Mouse (Mus musculus) neural tube, embryonic 12.5 days (tissue): ENCODE data around the gene Fgl2. TPM values are rescaled to one million over a fixed set of nuclear protein-coding genes. Genes with fewer than 3 reads are reported as not detected.

Source experiments
- ATAC-seq: fragments of 200-750 bp; cut with Nextera tagmentation; 2 replicates; pipeline ENCODE4 v1.8.0; 2017; ENCODE audit warnings: low read depth, mild to moderate bottlenecking, moderate TSS enrichment, moderate library complexity; ENCODE audit not compliant: low FRiP score
- H3K27ac ChIP-seq: fragments of 300-500 bp; sonication (generic); 2 replicates; pipeline ENCODE4 v1.5.1; 2016
- H3K27me3 ChIP-seq: fragments of 300-500 bp; sonication (generic); replicated peaks from 2 replicates; pipeline ENCODE4 v1.6.1; 2016; ENCODE audit warnings: mild to moderate bottlenecking
- H3K36me3 ChIP-seq: fragments of 300-500 bp; sonication (generic); 2 replicates; pipeline ENCODE4 v1.6.1; 2016; ENCODE audit warnings: mild to moderate bottlenecking
- H3K4me1 ChIP-seq: fragments of 300-500 bp; sonication (generic); 2 replicates; pipeline ENCODE4 v1.6.1; 2016
- H3K4me2 ChIP-seq: fragments of 300-500 bp; sonication (generic); replicated peaks from 2 replicates; pipeline ENCODE4 v1.6.1; 2016; ENCODE audit warnings: mild to moderate bottlenecking
- H3K4me3 ChIP-seq: fragments of 300-500 bp; sonication (generic); 2 replicates; pipeline ENCODE4 v1.5.1; 2016
- H3K9ac ChIP-seq: fragments of 300-500 bp; sonication (generic); 2 replicates; pipeline ENCODE4 v1.6.1; 2016; ENCODE audit warnings: mild to moderate bottlenecking
- H3K9me3 ChIP-seq: fragments of 300-500 bp; sonication (generic); 2 replicates; pipeline ENCODE4 v1.6.1; 2016; ENCODE audit warnings: mild to moderate bottlenecking
- WGBS: fragments of 180-500 bp; shearing (Covaris S2); methylation state at CpG from one replicate; pipeline ENCODE4 v1.1.7; 2016; 5-methylcytosine and 5-hydroxymethylcytosine counted together
- polyA plus RNA-seq: library from polyadenylated mRNA; unstranded; fragments of >200 nt; fragmentation: Nextera tagmentation; extraction: Ambion mirVana; gene quantifications from 2 replicates; pipeline ENCODE4 v1.2.1, GENCODE M21; 2016

The Fgl2 gene
- polyA plus RNA-seq, 1 experiment from 2014 or later: 3.5 TPM

GRCm38 (mm10) chr5:21387340-21387739, 14.9 kb downstream of the Fgl2 start:
- no peak for ATAC-seq

GRCm38 (mm10) chr5:21388855-21389254, 16.4 kb downstream of the Fgl2 start:
- Histone ChIP-seq H3K27me3 (no peaks in the 10 kb centered on the region), H3K9ac (no peak overlapping the region), H3K4me2 (no peak overlapping the region), H3K4me1 (no peaks in the 10 kb centered on the region), H3K36me3 (no peaks in the 10 kb centered on the region), H3K9me3 (no peaks in the 10 kb centered on the region), H3K4me3 (no peak overlapping the region), H3K27ac (no peak overlapping the region)
- no peak for ATAC-seq
- WGBS: 80% methylated on average over 4 of the region's 4 CpGs

More at GRCm38 (mm10) chr5:21387340-21387739, 14.9 kb downstream of the Fgl2 start:
- H3K4me1 ChIP-seq: no peaks in the 10 kb centered on the region
- H3K9me3 ChIP-seq: no peaks in the 10 kb centered on the region
- no peak overlapping the region for H3K4me3 ChIP-seq
- no peaks in the 10 kb centered on the region for H3K27me3 ChIP-seq
- H3K9ac ChIP-seq: no peak overlapping the region
- no peaks in the 10 kb centered on the region for H3K36me3 ChIP-seq
- H3K27ac ChIP-seq: no peak overlapping the region
- no peak overlapping the region for H3K4me2 ChIP-seq

- no peak overlapping the region for H3K9ac ChIP-seq
- no peaks in the 10 kb centered on the region for H3K9me3 ChIP-seq
- H3K27me3 ChIP-seq: no peaks in the 10 kb centered on the region
- H3K4me1 ChIP-seq: no peaks in the 10 kb centered on the region
- no peak overlapping the region for H3K27ac ChIP-seq
- peak; percentile 17; the same call in 1 of the 2 replicates for ATAC-seq
- no peak overlapping the region for H3K4me2 ChIP-seq
- 50% methylated on average over 13 of the region's 13 CpGs for WGBS
- H3K4me3 ChIP-seq: no peak overlapping the region
- no peaks in the 10 kb centered on the region for H3K36me3 ChIP-seq
These were observed 19.4 kb downstream of the Fgl2 start for GRCm38 (mm10) chr5:21391616-21392384.

GRCm38 (mm10) chr5:21394562-21394961, 22.1 kb downstream of the Fgl2 start:
- Histone ChIP-seq H3K27ac (no peak overlapping the region), H3K27me3 (no peaks in the 10 kb centered on the region), H3K4me1 (no peaks in the 10 kb centered on the region), H3K9ac (no peak overlapping the region), H3K4me3 (no peak overlapping the region), H3K36me3 (no peaks in the 10 kb centered on the region), H3K4me2 (no peak overlapping the region), H3K9me3 (no peaks in the 10 kb centered on the region)
- no peak for ATAC-seq
- WGBS: 92% methylated on average over 2 of the region's 2 CpGs

- Histone ChIP-seq H3K4me1 (no peaks in the 10 kb centered on the region), H3K4me2 (no peak overlapping the region), H3K27me3 (no peaks in the 10 kb centered on the region), H3K9me3 (no peaks in the 10 kb centered on the region), H3K36me3 (no peaks in the 10 kb centered on the region), H3K27ac (no peak overlapping the region), H3K9ac (no peak overlapping the region), H3K4me3 (no peak overlapping the region)
- ATAC-seq: no peak
- WGBS: 56% methylated on average over 7 of the region's 7 CpGs
These were observed 22.9 kb downstream of the Fgl2 start for GRCm38 (mm10) chr5:21395205-21395840.

- WGBS: 96% methylated on average over 5 of the region's 5 CpGs
- no peak overlapping the region for H3K9ac ChIP-seq
- H3K4me3 ChIP-seq: no peak overlapping the region
- no peak for ATAC-seq
- H3K27me3 ChIP-seq: no peaks in the 10 kb centered on the region
- no peaks in the 10 kb centered on the region for H3K9me3 ChIP-seq
- H3K27ac ChIP-seq: no peak overlapping the region
- no peak overlapping the region for H3K4me2 ChIP-seq
- H3K4me1 ChIP-seq: no peaks in the 10 kb centered on the region
- no peaks in the 10 kb centered on the region for H3K36me3 ChIP-seq
These were observed 38.8 kb downstream of the Fgl2 start for GRCm38 (mm10) chr5:21411261-21411666.

GRCm38 (mm10) chr5:21412056-21412455, 39.6 kb downstream of the Fgl2 start:
- no peaks in the 10 kb centered on the region for H3K9me3 ChIP-seq
- no peak for ATAC-seq
- H3K4me1 ChIP-seq: no peaks in the 10 kb centered on the region
- no peak overlapping the region for H3K4me3 ChIP-seq
- H3K4me2 ChIP-seq: no peak overlapping the region
- 86% methylated on average over 5 of the region's 5 CpGs for WGBS
- H3K27ac ChIP-seq: no peak overlapping the region
- no peaks in the 10 kb centered on the region for H3K27me3 ChIP-seq
- H3K36me3 ChIP-seq: no peaks in the 10 kb centered on the region
- no peak overlapping the region for H3K9ac ChIP-seq

GRCm38 (mm10) chr5:21413322-21413721, 40.9 kb downstream of the Fgl2 start:
- no peak overlapping the region for H3K9ac ChIP-seq
- no peak overlapping the region for H3K4me3 ChIP-seq
- H3K4me1 ChIP-seq: no peaks in the 10 kb centered on the region
- no peak for ATAC-seq
- 90% methylated on average over 3 of the region's 3 CpGs for WGBS
- no peak overlapping the region for H3K27ac ChIP-seq
- no peaks in the 10 kb centered on the region for H3K36me3 ChIP-seq
- H3K27me3 ChIP-seq: no peaks in the 10 kb centered on the region
- no peak overlapping the region for H3K4me2 ChIP-seq
- H3K9me3 ChIP-seq: no peaks in the 10 kb centered on the region

GRCm38 (mm10) chr5:21414116-21414820, 41.8 kb downstream of the Fgl2 start:
- Histone ChIP-seq H3K27ac (no peak overlapping the region), H3K4me2 (no peak overlapping the region), H3K27me3 (no peaks in the 10 kb centered on the region), H3K4me3 (no peak overlapping the region), H3K9me3 (no peaks in the 10 kb centered on the region), H3K4me1 (no peaks in the 10 kb centered on the region), H3K9ac (no peak overlapping the region), H3K36me3 (no peaks in the 10 kb centered on the region)
- WGBS: 63% methylated on average over 1 of the region's 1 CpGs
- ATAC-seq: no peak

- H3K4me2 ChIP-seq: no peak overlapping the region
- H3K36me3 ChIP-seq: no peaks in the 10 kb centered on the region
- no peak overlapping the region for H3K9ac ChIP-seq
- no peaks in the 10 kb centered on the region for H3K9me3 ChIP-seq
- 76% methylated on average over 4 of the region's 4 CpGs for WGBS
- H3K4me1 ChIP-seq: no peaks in the 10 kb centered on the region
- ATAC-seq: no peak
- H3K27me3 ChIP-seq: no peaks in the 10 kb centered on the region
- H3K4me3 ChIP-seq: no peak overlapping the region
- no peak overlapping the region for H3K27ac ChIP-seq
These were observed 46.2 kb downstream of the Fgl2 start for GRCm38 (mm10) chr5:21418613-21419012.

GRCm38 (mm10) chr5:21420609-21421008, 48.2 kb downstream of the Fgl2 start:
- Histone ChIP-seq H3K9ac (no peak overlapping the region), H3K4me2 (no peak overlapping the region), H3K27me3 (no peaks in the 10 kb centered on the region), H3K9me3 (no peaks in the 10 kb centered on the region), H3K4me1 (no peaks in the 10 kb centered on the region), H3K4me3 (no peak overlapping the region), H3K36me3 (no peaks in the 10 kb centered on the region), H3K27ac (no peak overlapping the region)
- WGBS: 60% methylated on average over 1 of the region's 1 CpGs
- ATAC-seq: no peak
